Mouse (Mus musculus) bone marrow, adult 2 months (tissue): ENCODE data around the gene Fggy.

Source experiments
- CTCF ChIP-seq: fragments of 200-500 bp; IDR thresholded peaks from 2 replicates; pipeline ENCODE4 v1.5.1; 2011; ENCODE audit warnings: low read length, control low read depth; ENCODE audit not compliant: control insufficient read depth, insufficient read depth
- POLR2A ChIP-seq: fragments of 200-500 bp; IDR thresholded peaks from 2 replicates; pipeline ENCODE4 v1.6.1; 2011; ENCODE audit warnings: low read depth, mild to moderate bottlenecking, control low read depth, low read length, borderline replicate concordance; ENCODE audit not compliant: control insufficient read depth

DNA sequence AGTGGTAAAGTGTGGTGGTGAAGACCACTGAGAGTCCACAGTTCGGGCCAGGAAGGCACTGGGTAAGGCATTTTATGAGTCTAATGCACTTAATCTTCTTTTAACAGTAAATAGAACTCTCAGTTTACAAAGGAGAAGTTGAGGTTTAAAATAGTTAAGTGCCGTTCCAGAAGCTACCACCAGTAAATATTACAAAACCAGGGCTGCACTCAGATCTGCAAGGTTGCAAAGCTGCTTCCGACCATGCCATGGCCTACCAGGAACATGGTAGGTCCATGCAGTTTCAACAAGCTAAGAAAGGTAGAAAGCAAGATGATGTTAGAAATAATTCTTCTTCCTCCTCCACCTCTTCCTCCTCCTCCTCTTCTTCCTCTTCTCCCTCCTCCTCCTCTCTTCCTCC, 309.8 kb downstream of the Fggy start:
- TF ChIP-seq CTCF (no peak), POLR2A (no peak)
